Mouse (Mus musculus) gastrocnemius, adult 8-10 months (tissue): ENCODE measurements around the gene Ndufs1. TPM values are rescaled to one million over a fixed set of nuclear protein-coding genes. Genes with fewer than 3 reads are reported as not detected.
"Not testable (repeated sequence)": the region's sequence is repeated elsewhere in the genome, so short reads cannot be mapped to it uniquely, and the experiment has no call there.

ENCODE experiments used
- DNase-seq, 2 experiments: peaks; one replicate each; pipeline ENCODE4 v3.0.0; 2022; ENCODE audit warnings: low spot score in 2 of 2
- total RNA-seq, 4 experiments: library from RNA; stranded (reverse); gene quantifications; 2 replicates each; pipeline ENCODE4 v1.2.4; 2022

The Ndufs1 gene
- total RNA-seq, 4 experiments from 2014 or later, result 316 to 359 (median 349) TPM

DNA sequence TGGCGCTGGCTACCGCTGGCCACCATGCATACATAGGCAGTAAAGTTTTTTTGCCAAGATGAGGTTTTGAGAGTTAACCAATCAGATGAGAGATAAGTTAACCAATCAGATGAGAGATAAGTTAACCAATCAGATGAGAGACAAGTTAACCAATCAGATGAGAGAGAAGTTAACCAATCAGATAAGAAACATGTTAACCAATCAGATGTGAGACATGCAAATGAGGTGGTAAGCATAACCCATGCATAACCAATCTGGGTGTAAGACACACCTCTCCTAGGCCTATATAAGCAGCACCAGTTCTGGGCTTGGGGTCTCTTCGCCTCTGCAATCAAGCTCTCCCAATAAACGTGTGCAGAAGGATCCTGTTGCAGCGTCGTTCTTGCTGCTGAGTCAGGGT, 8.8 kb upstream of the Ndufs1 start:
- DNase-seq, result not testable (repeated sequence)

GRCm38 (mm10) chr1:63182636-63183270, 6.1 kb upstream of the Ndufs1 start:
- peak in 1 of 2 experiments; percentile 11 for DNase-seq

DNA sequence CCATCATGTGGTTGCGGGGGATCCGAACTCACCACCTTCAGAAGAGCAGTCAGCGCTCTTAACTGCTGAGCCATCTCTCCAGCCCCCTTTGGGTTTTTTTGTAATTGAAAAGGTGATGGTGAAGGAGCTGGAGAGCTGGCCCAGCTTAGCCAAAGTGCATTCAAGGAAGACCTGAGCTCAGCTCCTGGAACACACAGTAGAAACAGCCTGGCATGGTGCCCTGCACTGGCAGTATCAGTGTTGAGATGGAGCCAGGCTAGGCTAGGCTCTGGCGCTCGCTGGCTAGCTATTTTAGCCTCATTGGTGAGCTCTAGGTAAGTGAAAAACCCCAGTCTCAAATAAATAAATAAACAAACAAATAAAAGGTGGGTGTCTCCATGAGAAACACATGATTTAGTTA, 5.6 kb upstream of the Ndufs1 start:
- peak; percentile 75 to 86 for DNase-seq

DNA sequence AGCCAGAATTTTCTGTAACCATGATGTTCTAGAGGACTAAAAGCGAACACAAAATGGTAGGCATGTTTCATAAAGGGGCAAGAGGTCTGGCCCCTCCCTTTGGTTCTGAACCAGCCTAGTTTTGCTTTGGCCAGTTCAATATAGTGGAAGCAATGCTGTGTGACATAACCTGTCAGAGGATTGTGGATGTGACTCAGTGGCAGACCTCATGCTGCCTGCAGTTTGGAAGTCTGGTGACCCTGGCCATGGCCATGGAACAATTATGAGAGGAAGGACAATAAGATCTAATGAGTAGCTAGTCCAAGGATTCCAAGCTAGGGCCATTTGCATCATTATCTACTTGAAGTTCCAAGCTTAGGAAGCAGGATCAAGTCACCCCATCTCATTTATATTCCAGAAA, 4.8 kb upstream of the Ndufs1 start:
- DNase-seq, result no peak

DNA sequence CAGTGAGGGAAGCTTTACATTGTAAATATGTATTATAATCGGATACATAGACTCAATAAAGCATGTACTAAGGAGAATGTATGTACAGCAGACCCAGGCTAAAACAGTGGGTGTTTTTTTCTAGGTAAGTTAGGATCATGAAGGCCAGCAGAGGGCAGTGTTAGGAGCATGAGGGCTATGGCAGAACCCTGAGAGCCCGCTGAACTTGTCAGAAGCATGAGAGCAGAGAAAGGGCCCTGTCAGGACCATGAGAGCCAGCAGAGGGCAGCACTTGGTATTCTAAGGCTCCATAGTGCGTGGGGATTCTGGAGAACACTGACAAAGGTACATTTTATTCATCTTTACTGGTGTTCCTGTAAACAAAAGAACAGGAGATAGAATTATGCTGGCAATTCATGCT, 4.4 kb upstream of the Ndufs1 start:
- peak; percentile 86 to 87 for DNase-seq

DNA sequence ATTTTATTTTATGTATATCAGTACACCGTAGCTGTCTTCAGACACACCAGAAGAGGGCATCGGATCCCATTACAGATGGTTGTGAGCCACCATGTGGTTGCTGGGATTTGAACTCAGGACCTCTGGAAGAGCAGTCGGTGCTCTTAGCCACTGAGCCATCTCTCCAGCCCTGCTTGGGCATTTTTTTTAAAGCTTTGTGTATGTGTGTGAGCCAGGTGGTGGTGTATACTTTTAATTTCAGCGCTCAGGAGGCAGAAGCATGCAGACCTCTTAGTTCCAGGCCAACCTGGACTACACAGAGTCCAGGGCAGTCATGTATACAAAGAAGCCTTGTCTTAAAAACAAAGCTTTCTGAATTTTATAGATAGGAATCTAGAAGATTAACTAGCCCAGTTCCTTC, 3.9 kb upstream of the Ndufs1 start:
- not testable (repeated sequence) for DNase-seq

GRCm38 (mm10) chr1:63180122-63180521, 3.5 kb upstream of the Ndufs1 start:
- no peak for DNase-seq

DNA sequence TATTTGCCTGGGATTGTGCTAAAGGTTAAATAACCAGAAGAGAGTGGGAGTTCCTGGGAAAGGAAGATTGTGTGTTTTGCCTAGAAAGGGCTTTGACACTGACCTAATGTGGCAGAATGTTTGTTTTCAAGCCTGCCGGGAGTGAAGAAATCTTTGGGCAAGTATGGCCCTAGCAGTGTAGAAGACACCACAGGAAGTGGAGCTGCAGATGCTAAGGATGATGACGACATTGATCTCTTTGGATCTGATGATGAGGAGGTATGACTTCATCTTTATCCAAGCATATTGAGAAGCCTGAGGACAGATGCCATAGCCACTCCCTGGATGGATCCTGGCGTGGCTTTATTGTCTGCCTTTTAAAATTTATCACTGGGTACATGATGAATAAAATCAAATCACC, 1.7 kb upstream of the Ndufs1 start:
- no peak for DNase-seq

DNA sequence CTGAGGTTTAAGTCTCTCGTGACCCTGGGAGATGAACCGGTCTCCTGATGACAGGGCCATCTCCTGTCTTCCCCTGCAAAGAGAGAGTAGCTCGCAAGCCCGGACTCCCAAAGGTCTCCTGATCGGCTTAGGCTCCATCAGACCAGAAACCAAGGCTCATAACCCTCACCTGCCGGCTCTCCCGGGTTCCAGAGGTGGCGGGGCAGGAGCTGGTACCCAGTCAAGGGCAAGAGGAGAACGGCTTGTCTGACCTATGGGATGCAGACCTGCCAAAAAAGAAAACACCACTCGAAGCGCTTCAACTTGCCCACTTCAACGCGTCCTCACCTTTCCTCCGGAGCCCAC, 402 bp downstream of the Ndufs1 start:
- DNase-seq, result no peak

DNA sequence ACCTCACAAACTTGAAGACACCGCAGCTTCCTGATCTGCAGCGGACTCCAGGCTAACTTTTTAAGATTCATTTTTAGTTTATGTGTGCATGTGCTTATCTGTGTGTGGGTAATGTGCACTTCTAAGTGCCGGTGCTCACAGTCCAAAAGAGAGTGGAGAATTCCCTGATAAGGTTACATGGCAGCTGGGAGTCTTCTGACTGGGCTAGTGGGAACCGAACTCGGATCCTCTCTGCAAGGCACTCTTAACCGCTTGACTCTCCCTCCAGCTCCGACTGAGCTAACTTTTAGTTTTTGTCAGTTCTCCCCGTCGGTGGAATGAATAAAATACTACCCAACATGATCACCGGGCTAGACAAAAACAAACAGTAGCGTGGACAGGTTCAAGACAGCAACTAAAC, 780 bp downstream of the Ndufs1 start:
- DNase-seq, result no peak

- DNase-seq, result no peak
Observed at GRCm38 (mm10) chr1:63168638-63169037, 8.0 kb downstream of the Ndufs1 start.

GRCm38 (mm10) chr1:63140231-63140630, 36.4 kb downstream of the Ndufs1 start:
- DNase-seq, result no peak

GRCm38 (mm10) chr1:63138586-63138985, 38.0 kb downstream of the Ndufs1 start:
- DNase-seq, result not testable (repeated sequence)

DNA sequence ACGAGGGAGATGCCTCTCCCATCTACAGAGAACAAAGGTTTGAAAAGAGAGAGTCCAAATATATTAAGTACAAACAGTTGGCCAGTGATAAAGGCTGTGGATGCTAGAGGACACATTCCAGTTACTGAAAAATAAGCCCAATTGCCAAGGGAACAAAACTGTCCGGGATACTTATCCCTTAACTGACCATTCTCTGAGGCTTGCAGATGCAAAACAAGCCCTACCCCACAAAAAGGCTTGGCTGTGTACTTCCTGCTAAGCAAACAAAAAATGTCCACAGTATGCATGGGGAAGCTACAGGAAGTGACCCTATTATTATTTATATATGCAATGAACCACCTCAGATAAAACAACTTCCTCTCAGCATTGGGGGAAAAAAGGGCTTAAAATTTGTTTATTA, 38.7 kb downstream of the Ndufs1 start:
- no peak for DNase-seq

DNA sequence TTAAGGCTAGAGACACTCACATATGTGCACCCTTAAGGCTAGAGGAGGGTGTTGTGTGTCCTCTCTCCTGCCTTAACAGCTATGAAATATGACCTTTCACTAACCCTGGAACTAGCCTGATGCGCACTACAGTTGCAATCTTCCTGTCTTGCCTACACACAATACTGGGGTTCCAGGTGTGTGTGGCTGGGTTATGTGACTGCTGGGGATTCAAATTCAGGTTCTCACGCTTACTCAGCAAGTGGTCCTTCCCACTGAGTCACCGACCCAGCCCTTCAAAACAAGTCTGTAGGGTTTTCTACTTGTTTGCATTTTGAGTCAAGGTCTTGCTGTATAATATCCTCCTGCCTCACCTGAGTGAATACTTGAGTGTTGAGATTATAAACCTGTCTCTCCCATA, 42.1 kb downstream of the Ndufs1 start:
- no peak for DNase-seq

GRCm38 (mm10) chr1:63131766-63132165, 44.9 kb downstream of the Ndufs1 start:
- DNase-seq, result no peak

DNA sequence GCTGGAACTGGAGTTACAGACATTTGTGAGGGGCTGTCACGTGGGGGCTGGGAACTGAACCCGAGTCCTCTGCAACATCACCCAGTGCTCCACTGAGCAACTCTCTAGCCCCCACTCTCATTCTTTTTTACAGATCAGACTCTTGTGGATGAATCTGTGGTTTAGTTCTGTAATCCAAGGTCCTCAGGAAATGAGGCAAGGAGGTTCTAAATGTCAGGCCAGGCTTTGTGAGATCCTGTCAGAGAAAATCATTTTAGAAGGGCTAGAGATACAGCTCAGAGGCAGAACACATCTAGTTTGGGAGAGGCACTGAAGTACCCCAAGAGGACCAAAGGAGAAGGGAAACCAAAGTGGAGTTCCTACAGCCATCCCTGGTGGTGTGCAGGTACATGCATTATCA, 45.8 kb downstream of the Ndufs1 start:
- no peak for DNase-seq

GRCm38 (mm10) chr1:63129857-63130690, 46.6 kb downstream of the Ndufs1 start:
- no peak for DNase-seq

GRCm38 (mm10) chr1:63129273-63129672, 47.4 kb downstream of the Ndufs1 start:
- DNase-seq, result no peak

DNA sequence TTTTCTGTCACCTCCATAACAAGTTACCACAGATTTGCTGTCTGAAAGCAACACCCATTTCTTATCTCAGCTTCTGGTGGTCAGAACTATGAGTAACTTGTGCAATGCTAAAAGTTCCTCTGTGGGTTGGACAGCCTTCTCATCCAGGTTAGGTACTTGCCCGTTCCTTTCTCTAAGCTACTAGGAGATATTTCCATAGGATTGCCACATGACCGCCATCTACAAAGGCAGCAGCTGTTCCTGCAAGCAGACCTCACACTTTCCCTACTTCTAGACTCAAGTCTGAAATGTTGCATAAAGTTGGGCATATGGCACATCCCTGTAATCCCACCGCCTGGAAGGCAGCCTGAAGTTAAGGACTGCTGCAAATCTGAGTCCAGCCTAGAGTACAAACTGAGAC, 50.4 kb downstream of the Ndufs1 start:
- no peak for DNase-seq

DNA sequence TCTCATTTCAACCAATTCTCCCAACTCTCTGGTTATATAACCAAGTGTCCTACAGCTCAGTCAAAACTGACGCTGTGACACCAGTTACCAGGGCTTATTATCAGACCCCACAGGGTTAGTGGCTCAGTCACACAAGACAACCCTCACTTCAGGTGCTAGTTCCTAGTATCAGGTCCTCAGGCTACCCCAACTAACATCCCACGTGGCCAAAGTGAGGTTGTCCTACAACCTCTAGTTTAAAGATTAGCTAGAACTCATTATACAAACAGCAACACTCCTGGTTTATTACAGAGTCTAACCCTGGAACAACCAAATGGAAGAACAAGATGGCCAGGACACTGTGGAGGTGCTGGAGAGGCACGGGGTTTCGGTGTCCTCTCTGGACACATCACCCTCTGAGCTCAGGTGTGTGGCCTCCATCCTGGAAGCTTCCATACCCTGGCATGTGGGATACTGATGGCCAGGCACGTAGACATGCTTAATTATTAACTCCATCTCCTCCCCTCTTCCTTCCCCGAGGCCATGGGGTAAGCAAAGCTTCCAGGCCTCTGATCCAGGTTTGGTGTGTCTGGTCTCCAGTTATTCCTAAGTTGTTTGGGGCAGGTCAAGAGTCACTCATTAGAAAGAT, 52.7 kb downstream of the Ndufs1 start:
- DNase-seq, result no peak

- DNase-seq, result no peak
Observed at GRCm38 (mm10) chr1:63122005-63122404, 54.6 kb downstream of the Ndufs1 start.

DNA sequence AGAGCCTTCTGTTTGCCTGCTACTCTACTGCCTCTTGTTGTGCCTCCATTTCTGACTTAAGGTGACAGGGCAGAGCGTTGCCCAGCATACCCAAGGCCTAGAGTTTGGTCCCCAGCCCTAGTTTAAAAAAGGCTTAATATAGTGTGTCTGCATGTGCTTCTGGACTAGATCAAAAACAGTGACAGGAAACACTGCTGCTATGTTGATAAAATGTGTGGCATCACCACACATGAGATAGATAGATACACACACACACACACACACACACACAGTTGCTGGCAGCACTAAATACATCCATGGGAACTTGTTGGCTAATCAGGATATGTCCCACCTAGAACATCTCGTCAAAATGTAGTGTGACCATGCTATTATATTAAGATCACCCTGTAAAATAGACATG, 56.3 kb downstream of the Ndufs1 start:
- DNase-seq, result no peak
